Mouse (Mus musculus) urinary bladder, postnatal 36 days (tissue): ENCODE measurements around the gene Msh5.
"Not testable (repeated sequence)": the region's sequence is repeated elsewhere in the genome, so short reads cannot be mapped to it uniquely, and the experiment has no call there.

Experiments used
- DNase-seq, 2 experiments: peaks; one replicate each; pipeline ENCODE4 v3.0.0; 2022; ENCODE audit warnings: low spot score in 2 of 2, mixed read lengths in 1 of 2

Msh5 gene

GRCm38 (mm10) chr17:35048932-35049440 lies 2.4 kb upstream of the Msh5 start:
- DNase-seq = no peak

- no peak for DNase-seq
These were observed 1.8 kb upstream of the Msh5 start for GRCm38 (mm10) chr17:35048149-35048931.

GRCm38 (mm10) chr17:35047688-35048087 lies 1.1 kb upstream of the Msh5 start:
- DNase-seq = no peak

GRCm38 (mm10) chr17:35045807-35046680 lies 501 bp downstream of the Msh5 start:
- DNase-seq = no peak

GRCm38 (mm10) chr17:35044904-35045806 lies 1.4 kb downstream of the Msh5 start:
- no peak for DNase-seq

- DNase-seq = no peak
These were observed 2.8 kb downstream of the Msh5 start for GRCm38 (mm10) chr17:35043794-35044193.

- DNase-seq = no peak
These were observed 7.2 kb downstream of the Msh5 start for GRCm38 (mm10) chr17:35039121-35039873.

GRCm38 (mm10) chr17:35034896-35035295 lies 11.6 kb downstream of the Msh5 start:
- no peak for DNase-seq

GRCm38 (mm10) chr17:35033703-35034102 lies 12.8 kb downstream of the Msh5 start:
- DNase-seq = not testable (repeated sequence)

GRCm38 (mm10) chr17:35032323-35032870 lies 14.1 kb downstream of the Msh5 start:
- no peak for DNase-seq

- DNase-seq = no peak
These were observed 14.7 kb downstream of the Msh5 start for GRCm38 (mm10) chr17:35031880-35032279.

GRCm38 (mm10) chr17:35031272-35031671 lies 15.3 kb downstream of the Msh5 start:
- DNase-seq = no peak

GRCm38 (mm10) chr17:35029691-35030532 lies 16.6 kb downstream of the Msh5 start:
- DNase-seq = no peak

GRCm38 (mm10) chr17:35028315-35028714 lies 18.2 kb downstream of the Msh5 start:
- no peak for DNase-seq

- DNase-seq = no peak
These were observed 19.1 kb downstream of the Msh5 start, which contains the start of gene Sapcd1 for GRCm38 (mm10) chr17:35027277-35028068. Sapcd1 (minus strand) TSS chr17:35028016.

GRCm38 (mm10) chr17:35026206-35026605 lies 20.3 kb downstream of the Msh5 start:
- DNase-seq = no peak

GRCm38 (mm10) chr17:35024691-35025488 lies 21.7 kb downstream of the Msh5 start:
- no peak for DNase-seq

- DNase-seq = no peak
These were observed 22.3 kb downstream of the Msh5 start for GRCm38 (mm10) chr17:35024261-35024660.
